Mouse (Mus musculus): ENCODE results near the gene Tmtc2. TPM values are rescaled to one million over a fixed set of nuclear protein-coding genes. Genes with fewer than 3 reads are reported as not detected.
"Not testable (repeated sequence)": the region's sequence is repeated elsewhere in the genome, so short reads cannot be mapped to it uniquely, and the experiment has no call there.

Tmtc2 gene
- polyA plus RNA-seq, 1 experiment from 2014 or later: 8.0 TPM

DNA sequence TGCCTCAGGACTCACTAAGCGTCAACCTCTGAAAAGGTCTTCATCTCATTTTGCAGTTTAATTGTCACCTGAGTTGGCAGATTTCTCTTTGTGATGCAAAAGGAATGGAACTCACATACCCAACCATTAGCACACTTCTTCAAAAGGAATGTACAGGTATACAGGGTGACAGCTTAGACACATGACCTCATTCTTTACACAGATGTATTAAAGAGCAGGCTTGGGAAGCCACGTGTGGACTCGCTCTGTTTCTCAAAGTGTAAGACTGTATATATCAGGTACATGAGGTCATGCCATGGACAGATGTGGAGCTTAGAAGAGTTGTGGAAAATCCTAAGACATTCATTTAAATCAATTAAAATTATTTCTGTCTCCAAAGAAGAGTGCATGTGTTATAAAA lies 286.7 kb downstream of the Tmtc2 start:
- H3K4me3 ChIP-seq: no peak overlapping the region
- H3K27me3 ChIP-seq (ENCODE audit: insufficient read depth, poor library complexity, severe bottlenecking): no peaks in the 10 kb centered on the region
- no peak for DNase-seq (ENCODE audit: low spot score)
- WGBS: 93% methylated on average over 3 of the region's 3 CpGs
- H3K36me3 ChIP-seq: no peaks in the 10 kb centered on the region
- H3K27ac ChIP-seq: no peak overlapping the region
- no peaks in the 10 kb centered on the region for H3K4me1 ChIP-seq (replicated peaks)
- no peaks in the 10 kb centered on the region for H3K9me3 ChIP-seq

DNA sequence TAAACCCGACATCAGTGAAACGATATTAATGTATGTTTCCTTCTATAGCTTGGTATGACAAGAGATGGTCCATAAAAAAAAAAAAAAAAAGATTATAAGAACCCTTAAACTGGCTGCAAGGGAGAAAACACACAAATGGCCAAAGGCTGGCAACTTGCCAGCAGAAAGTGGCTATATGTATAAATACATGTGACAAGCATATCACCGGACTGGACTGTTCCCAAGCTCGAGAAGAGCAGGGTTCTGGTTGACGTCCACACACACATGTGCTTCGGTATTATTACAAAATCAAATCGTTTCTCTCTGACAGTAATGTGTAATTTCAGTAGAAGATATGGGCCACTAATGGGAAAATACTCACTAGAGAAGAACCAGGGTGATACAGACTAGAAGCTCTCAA lies 287.2 kb downstream of the Tmtc2 start:
- Histone ChIP-seq H3K27ac (no peak overlapping the region), H3K4me1 (replicated peaks) (no peaks in the 10 kb centered on the region), H3K4me3 (no peak overlapping the region), H3K27me3 (ENCODE audit: insufficient read depth, poor library complexity, severe bottlenecking) (no peaks in the 10 kb centered on the region), H3K36me3 (no peaks in the 10 kb centered on the region), H3K9me3 (no peaks in the 10 kb centered on the region)
- 92% methylated on average over 7 of the region's 7 CpGs for WGBS
- DNase-seq (ENCODE audit: low spot score): no peak

DNA sequence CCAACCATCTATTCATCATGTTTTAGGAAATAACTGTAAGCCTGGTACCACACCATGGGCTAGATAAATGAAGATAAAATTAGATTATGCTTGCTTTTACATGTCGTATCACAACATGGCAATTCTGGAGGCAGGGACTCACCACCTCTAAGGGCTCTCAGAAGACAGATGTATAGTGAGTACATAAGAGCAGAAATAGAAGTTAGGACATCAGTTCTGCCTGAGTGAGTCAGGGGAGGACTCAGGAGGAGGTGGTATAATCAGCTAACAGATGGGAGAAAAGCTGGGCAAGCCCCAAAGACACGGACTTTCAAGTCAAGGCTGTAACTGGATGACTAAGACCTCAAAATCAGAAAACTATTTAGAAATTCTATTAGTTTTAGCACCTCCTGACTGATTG lies 288.0 kb downstream of the Tmtc2 start:
- H3K27ac ChIP-seq: no peak overlapping the region
- DNase-seq (ENCODE audit: low spot score): no peak
- no peaks in the 10 kb centered on the region for H3K36me3 ChIP-seq
- H3K27me3 ChIP-seq (ENCODE audit: insufficient read depth, poor library complexity, severe bottlenecking): no peaks in the 10 kb centered on the region
- 80% methylated on average over 2 of the region's 2 CpGs for WGBS
- no peaks in the 10 kb centered on the region for H3K4me1 ChIP-seq (replicated peaks)
- H3K4me3 ChIP-seq: no peak overlapping the region
- H3K9me3 ChIP-seq: no peaks in the 10 kb centered on the region

DNA sequence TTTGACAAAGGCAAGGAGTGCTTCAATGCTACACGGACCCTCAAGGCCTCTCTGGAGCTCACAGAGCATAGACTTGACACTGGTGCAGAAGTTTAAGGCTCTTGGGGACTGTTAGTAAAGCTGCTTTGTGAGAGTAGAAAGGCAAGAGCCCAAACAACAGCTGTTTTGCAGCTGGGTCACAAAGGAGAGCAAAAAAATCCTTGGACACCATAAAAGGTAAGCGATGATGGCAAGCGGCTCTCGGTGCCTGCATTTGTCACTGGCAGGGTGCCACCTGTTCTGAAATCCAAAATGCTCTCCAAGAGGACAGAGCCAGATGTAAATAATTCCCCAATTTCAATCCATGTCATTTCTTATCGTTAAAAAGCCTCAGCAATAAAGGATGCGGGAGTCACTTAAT lies 290.1 kb downstream of the Tmtc2 start:
- no peaks in the 10 kb centered on the region for H3K9me3 ChIP-seq
- no peak overlapping the region for H3K4me3 ChIP-seq
- DNase-seq (ENCODE audit: low spot score): no peak
- no peaks in the 10 kb centered on the region for H3K4me1 ChIP-seq (replicated peaks)
- WGBS: 86% methylated on average over 6 of the region's 6 CpGs
- no peaks in the 10 kb centered on the region for H3K27me3 ChIP-seq (ENCODE audit: insufficient read depth, poor library complexity, severe bottlenecking)
- H3K27ac ChIP-seq: no peak overlapping the region
- H3K36me3 ChIP-seq: no peaks in the 10 kb centered on the region

DNA sequence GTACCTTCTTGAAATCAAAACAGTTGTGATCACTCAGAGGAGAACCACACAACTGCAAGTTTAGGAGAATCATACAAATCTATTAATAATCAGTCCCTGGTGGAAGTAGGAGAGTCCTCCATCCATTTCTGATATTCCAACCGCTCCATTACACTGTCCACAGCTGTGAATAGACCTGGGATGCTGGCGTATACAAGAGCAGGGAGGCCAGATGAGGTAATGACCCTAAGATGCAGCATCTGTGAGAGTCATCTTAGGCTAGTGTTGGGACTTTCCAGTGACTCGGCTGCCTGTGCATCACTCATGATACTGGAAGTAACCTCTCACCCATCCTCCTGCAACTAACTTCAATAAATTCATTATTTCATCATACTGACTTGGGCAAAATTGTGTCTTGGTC lies 293.3 kb downstream of the Tmtc2 start:
- H3K4me1 ChIP-seq (replicated peaks): no peaks in the 10 kb centered on the region
- DNase-seq (ENCODE audit: low spot score): no peak
- H3K36me3 ChIP-seq: no peaks in the 10 kb centered on the region
- 90% methylated on average over 3 of the region's 3 CpGs for WGBS
- no peaks in the 10 kb centered on the region for H3K27me3 ChIP-seq (ENCODE audit: insufficient read depth, poor library complexity, severe bottlenecking)
- no peak overlapping the region for H3K4me3 ChIP-seq
- no peak overlapping the region for H3K27ac ChIP-seq
- no peaks in the 10 kb centered on the region for H3K9me3 ChIP-seq

DNA sequence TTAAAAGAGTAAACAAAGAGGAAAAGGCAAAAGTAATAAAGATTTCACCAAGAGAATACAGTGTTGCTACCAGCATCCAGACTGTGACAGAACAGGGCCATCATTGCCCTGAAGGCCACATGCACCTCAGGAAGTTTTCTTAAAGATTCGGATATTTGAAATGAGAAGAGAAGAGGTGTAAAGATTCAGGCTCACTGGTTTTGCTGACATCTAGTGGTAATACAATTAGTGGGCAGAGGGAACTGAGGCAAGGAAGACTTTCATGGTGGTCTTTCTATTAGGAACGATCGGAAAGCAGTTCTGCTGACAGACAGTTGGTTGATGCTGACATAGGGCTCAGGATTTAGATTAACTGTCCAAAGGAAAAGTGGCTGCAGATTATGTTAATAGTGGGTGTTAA lies 314.2 kb downstream of the Tmtc2 start:
- no peaks in the 10 kb centered on the region for H3K9me3 ChIP-seq
- H3K27me3 ChIP-seq (ENCODE audit: insufficient read depth, poor library complexity, severe bottlenecking): no peaks in the 10 kb centered on the region
- WGBS: 66% methylated on average over 3 of the region's 3 CpGs
- no peak overlapping the region for H3K27ac ChIP-seq
- H3K36me3 ChIP-seq: no peaks in the 10 kb centered on the region
- no peaks in the 10 kb centered on the region for H3K4me1 ChIP-seq (replicated peaks)
- H3K4me3 ChIP-seq: no peak overlapping the region
- DNase-seq (ENCODE audit: low spot score): no peak

DNA sequence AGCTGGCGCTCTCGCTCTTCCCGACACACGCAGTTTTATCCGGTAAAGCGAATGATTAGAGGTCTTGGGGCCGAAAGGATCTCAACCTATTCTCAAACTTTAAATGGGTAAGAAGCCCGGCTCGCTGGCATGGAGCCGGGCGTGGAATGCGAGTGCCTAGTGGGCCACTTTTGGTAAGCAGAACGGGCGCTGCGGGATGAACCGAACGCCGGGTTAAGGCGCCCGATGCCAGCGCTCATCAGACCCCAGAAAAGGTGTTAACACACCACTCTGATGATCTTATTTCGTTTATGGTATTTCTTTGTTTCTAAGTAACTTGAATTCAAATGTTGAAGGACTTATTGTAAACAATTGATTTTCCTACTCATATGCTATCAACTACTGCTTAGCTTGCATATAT lies 336.0 kb downstream of the Tmtc2 start:
- H3K4me1 ChIP-seq (replicated peaks); H3K4me3 ChIP-seq; H3K36me3 ChIP-seq; H3K9me3 ChIP-seq; H3K27ac ChIP-seq; H3K27me3 ChIP-seq (ENCODE audit: insufficient read depth, poor library complexity, severe bottlenecking): not testable (repeated sequence)
- WGBS: 85% methylated on average over 22 of the region's 22 CpGs
- peak; percentile 76 for DNase-seq (ENCODE audit: low spot score)

DNA sequence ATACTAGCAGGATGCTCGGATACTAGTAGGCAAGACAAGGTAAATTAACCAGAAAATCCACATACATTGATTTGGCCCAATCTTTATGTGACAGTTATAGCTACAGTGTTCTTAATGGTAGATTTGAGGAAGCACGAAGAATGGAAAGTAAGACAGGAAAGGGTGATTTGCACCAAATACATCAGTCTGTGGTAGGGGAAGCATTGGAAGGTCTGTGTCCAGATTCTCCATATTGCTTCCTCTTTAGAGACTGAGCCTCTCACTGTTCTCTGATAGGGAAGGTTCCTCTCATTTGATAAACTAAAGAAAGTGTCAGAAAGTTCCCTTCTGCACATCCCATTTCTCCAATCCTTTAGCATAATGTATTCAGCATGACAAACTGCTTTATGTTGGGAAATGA lies 341.4 kb downstream of the Tmtc2 start:
- WGBS: 90% methylated on average over 2 of the region's 2 CpGs

DNA sequence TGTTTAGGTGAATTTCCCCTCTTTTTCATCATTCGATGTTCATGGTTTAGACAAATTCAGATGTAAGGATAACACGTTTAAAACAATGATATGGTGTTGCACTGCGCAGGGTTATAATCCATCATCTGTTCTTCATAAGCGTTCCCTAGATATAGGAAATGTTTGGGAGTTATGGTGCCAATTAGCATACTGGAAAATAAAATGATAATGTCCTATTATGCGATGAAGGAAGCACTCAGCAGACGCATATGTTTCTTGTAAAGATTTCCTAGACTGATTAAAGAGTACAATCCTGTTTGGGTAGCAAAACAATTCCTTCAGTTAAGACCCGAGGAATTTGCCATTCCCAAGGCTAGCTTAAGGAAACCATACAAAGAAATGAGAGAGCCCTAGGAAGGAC lies 343.8 kb downstream of the Tmtc2 start:
- no peak for DNase-seq (ENCODE audit: low spot score)
- no peaks in the 10 kb centered on the region for H3K4me1 ChIP-seq (replicated peaks)
- no peaks in the 10 kb centered on the region for H3K36me3 ChIP-seq
- no peak overlapping the region for H3K27ac ChIP-seq
- WGBS: 85% methylated on average over 7 of the region's 7 CpGs
- no peaks in the 10 kb centered on the region for H3K27me3 ChIP-seq (ENCODE audit: insufficient read depth, poor library complexity, severe bottlenecking)
- no peaks in the 10 kb centered on the region for H3K9me3 ChIP-seq
- no peak overlapping the region for H3K4me3 ChIP-seq

More for the DNA sequence above, 341.4 kb downstream of the Tmtc2 start:
- H3K27ac ChIP-seq: no peak overlapping the region
- H3K4me1 ChIP-seq (replicated peaks): no peaks in the 10 kb centered on the region
- no peak overlapping the region for H3K4me3 ChIP-seq
- no peaks in the 10 kb centered on the region for H3K36me3 ChIP-seq
- H3K9me3 ChIP-seq: no peaks in the 10 kb centered on the region
- DNase-seq (ENCODE audit: low spot score): no peak
- no peaks in the 10 kb centered on the region for H3K27me3 ChIP-seq (ENCODE audit: insufficient read depth, poor library complexity, severe bottlenecking)

DNA sequence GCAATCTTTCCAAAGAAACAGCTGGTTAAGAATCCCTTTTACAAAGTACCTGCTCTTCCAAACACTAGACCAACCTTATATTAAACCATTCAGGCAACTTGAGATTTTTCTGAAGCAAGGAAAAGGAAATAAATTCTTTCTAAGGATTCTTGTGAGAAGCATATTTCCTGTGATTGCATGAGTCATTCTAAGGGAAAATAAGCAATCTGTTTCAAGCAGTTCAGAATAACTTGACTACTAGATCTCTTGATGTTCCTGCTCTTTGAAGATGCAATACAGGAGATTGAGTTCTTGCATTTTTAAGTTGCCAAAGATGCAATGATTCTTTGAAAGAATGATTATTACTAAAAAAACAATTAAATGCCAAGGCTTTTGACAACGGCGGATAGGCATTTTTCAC lies 345.6 kb downstream of the Tmtc2 start:
- no peaks in the 10 kb centered on the region for H3K27me3 ChIP-seq (ENCODE audit: insufficient read depth, poor library complexity, severe bottlenecking)
- no peaks in the 10 kb centered on the region for H3K9me3 ChIP-seq
- 89% methylated on average over 2 of the region's 2 CpGs for whole genome bisulfite sequencing
- H3K27ac ChIP-seq: no peak overlapping the region
- H3K36me3 ChIP-seq: no peaks in the 10 kb centered on the region
- H3K4me3 ChIP-seq: no peak overlapping the region
- DNase-seq (ENCODE audit: low spot score): no peak
- no peaks in the 10 kb centered on the region for H3K4me1 ChIP-seq (replicated peaks)

DNA sequence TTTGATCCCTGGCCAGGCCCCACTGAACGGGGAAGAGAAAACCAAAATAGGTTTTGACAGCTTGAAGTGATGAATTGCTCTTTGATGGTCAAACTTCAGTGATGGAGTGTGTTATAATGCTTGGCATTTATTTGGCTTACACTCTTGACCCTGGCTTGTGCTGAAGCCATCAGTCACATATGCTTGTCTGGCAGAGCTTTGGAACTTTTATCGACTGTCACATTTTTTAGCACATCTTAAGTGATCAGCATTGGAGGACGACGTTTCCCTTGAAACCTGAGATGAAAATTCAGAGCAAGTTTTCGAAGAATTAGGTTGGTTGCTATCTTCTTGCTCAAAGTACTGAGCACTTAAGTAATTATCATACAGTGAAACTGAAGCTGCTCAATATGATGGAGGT lies 346.6 kb downstream of the Tmtc2 start:
- WGBS: 56% methylated on average over 5 of the region's 5 CpGs
- Histone ChIP-seq H3K27ac (no peak overlapping the region), H3K4me1 (replicated peaks) (no peaks in the 10 kb centered on the region), H3K27me3 (ENCODE audit: insufficient read depth, poor library complexity, severe bottlenecking) (no peaks in the 10 kb centered on the region), H3K9me3 (no peaks in the 10 kb centered on the region), H3K4me3 (no peak overlapping the region), H3K36me3 (no peaks in the 10 kb centered on the region)
- no peak for DNase-seq (ENCODE audit: low spot score)

DNA sequence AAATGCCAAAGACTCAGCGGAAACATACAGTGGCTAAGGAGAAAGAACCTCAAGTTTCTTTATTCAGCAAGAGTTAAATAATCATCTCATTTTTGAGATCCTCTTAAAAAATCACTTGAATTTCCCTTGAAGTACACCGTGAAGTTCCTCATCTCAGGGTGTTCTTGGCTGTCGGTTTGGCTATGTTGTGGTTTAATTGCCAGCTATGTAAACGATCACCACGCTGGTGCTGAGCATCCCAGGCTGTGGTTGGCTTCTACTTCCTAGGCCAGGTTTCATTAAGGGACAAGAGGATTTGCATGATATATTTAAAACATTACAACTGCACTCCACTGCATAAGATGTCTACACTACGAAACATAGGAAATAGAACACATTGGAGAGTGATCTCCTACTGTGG lies 348.5 kb downstream of the Tmtc2 start:
- H3K9me3 ChIP-seq: no peaks in the 10 kb centered on the region
- WGBS: 89% methylated on average over 6 of the region's 6 CpGs
- no peak overlapping the region for H3K27ac ChIP-seq
- H3K36me3 ChIP-seq: no peaks in the 10 kb centered on the region
- no peak for DNase-seq (ENCODE audit: low spot score)
- H3K4me3 ChIP-seq: no peak overlapping the region
- H3K27me3 ChIP-seq (ENCODE audit: insufficient read depth, poor library complexity, severe bottlenecking): no peaks in the 10 kb centered on the region
- H3K4me1 ChIP-seq (replicated peaks): no peaks in the 10 kb centered on the region

DNA sequence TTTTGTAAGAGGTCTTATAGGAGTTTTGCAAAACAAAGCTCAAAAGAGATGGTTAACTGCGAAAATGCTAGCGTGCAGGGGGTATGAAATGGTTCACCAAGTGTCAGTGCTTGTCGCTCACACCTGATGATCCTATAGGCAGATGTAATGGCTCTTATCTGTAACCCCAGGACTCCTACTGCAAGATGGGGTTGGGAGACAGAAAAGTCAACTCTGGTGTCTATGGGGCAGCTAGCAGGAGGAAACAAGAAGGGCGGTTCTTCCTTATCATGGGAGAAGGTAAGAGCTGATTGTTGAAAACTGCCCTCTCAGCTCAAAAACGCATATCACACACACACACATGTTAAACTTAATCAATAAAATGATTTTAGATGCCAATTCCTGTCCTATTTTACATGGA lies 351.3 kb downstream of the Tmtc2 start:
- no peak for DNase-seq (ENCODE audit: low spot score)
- Histone ChIP-seq H3K4me3 (no peak overlapping the region), H3K9me3 (no peaks in the 10 kb centered on the region), H3K4me1 (replicated peaks) (no peaks in the 10 kb centered on the region), H3K36me3 (no peaks in the 10 kb centered on the region), H3K27me3 (ENCODE audit: insufficient read depth, poor library complexity, severe bottlenecking) (no peaks in the 10 kb centered on the region), H3K27ac (no peak overlapping the region)
- 88% methylated on average over 5 of the region's 5 CpGs for WGBS

DNA sequence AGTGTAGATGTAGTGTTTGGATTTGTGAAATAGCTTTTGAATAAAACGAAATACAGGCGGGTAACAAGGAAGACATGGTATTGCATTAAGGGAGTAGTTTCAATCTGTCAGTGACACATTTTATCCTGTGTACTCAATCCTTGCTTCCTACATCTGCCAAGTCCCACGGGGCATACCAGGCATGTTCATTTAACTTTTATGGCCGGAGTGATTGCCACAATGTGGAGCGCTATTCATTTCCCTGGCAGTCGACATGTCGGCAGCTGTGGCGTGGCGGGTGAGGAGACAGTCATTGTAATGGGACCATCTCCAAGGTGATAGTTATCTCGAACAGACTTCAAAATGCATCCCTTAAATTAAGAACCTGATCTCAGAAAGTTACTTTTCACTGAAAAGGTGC lies 372.8 kb downstream of the Tmtc2 start:
- H3K4me1 ChIP-seq (replicated peaks): peaks cover 29% of the 10 kb centered on the region
- H3K27ac ChIP-seq: peak overlapping the region; percentile 17
- H3K36me3 ChIP-seq: no peaks in the 10 kb centered on the region
- WGBS: 83% methylated on average over 10 of the region's 10 CpGs
- DNase-seq (ENCODE audit: low spot score): no peak
- no peaks in the 10 kb centered on the region for H3K27me3 ChIP-seq (ENCODE audit: insufficient read depth, poor library complexity, severe bottlenecking)
- H3K4me3 ChIP-seq: no peak overlapping the region
- no peaks in the 10 kb centered on the region for H3K9me3 ChIP-seq

Measured in hindbrain, embryonic 10.5 days (tissue).